Mouse (Mus musculus): Measurements from ENCODE around the gene Gng4.
"Not testable (repeated sequence)": the region's sequence is repeated elsewhere in the genome, so short reads cannot be mapped to it uniquely, and the experiment has no call there.

Gene Gng4

DNA sequence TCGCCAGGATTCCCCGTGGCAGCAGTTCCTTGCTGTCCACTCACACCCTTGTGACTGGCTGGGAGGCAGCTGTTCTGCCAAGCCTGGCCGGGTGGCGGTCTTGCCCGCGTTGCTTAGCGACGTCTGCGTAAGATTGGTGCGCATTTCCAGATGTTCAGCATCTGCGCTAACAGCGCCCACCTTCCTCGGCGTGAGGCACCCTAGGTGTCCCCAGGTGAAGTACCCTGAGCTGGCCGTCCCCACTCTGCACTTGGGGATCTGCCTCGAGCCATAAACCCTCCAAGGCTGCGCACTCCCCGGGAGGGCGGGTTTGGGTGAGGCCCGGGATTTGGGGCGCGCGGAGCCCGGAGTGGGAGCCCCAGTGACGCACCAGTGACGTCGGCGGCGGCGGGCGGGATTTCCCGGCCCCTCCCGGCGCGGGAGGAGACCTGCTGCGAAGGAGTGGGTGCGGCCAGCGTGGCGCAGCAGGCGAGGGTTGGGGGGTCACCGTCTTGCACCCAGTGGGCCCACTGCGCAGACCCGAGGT lies at the start of gene Gng4:
TSS of gene Gng4 (plus strand) at position 166 of the 526 bp plus-strand sequence.
- peak; percentile 33 to 48 for DNase-seq

- DNase-seq = no peak
Observed at GRCm38 (mm10) chr13:13739232-13739631, 44.6 kb upstream of the Gng4 start.

DNA sequence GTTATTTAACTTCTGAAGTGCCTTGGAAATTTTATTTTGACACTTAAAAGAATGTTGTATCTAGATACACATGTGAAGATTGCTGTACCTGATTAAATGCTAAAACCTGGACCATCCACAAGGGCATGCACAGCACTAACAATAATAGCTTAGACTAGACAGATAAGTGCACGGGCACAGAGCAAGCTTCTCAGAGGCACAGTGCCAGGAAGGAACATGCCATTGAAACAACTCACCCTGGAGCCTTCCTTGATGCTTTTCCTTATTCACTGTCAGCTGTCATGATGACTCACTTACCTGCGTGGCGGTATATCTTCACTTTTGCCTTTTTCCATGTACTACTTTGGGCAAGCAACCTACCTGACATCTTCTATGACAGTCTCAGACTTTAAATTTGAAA lies 37.9 kb upstream of the Gng4 start:
- no peak for DNase-seq

GRCm38 (mm10) chr13:13775778-13776494 lies 7.9 kb upstream of the Gng4 start:
- peak; percentile 24 to 32 for DNase-seq

DNA sequence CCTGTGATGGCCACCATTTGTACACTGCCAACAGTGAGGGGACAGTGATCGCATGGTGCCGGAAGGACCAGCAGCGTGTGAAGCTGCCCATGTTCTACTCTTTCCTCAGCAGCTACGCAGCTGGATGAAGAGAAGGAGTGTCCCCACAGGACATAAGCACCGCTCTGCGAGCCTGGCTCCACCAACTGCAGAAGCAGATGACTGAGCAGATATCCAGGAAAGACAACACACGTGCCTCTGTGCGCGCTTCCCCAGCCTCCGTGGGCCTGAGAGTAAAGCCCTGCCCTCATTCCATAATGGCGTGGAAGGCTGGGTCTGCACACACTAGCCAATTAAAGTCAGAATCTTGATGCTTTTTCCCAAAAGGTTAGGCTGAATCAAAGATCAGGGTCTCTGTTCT lies 6.8 kb upstream of the Gng4 start:
- peak in 1 of 2 experiments; percentile 0 for DNase-seq

- DNase-seq = no peak
Observed at GRCm38 (mm10) chr13:13777696-13778095, 6.2 kb upstream of the Gng4 start.

GRCm38 (mm10) chr13:13778837-13779458 lies 4.9 kb upstream of the Gng4 start:
- no peak for DNase-seq

- no peak for DNase-seq
Observed at GRCm38 (mm10) chr13:13780271-13780670, 3.6 kb upstream of the Gng4 start.

GRCm38 (mm10) chr13:13781026-13781425 lies 2.8 kb upstream of the Gng4 start:
- DNase-seq = no peak

DNA sequence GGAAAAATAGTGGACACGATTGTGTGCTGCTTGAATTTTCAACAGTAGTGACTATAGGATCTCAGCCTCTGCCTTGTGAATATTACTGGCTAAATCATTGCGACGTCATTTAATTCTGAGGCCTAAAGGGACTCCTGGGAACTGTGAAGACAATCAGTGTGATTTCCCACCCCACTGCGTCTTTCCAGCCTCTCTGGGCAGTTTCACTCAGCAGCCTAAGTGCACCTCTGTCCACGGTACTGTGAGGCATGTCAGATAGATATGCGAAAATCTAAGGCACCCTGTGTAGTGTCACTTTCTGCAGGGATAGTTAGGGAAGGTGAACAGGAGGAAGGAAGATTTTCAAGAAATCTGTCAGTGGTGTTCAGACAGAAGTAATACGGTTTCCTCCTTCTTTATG lies 563 bp upstream of the Gng4 start:
- no peak for DNase-seq

GRCm38 (mm10) chr13:13784420-13784936 lies 619 bp downstream of the Gng4 start:
- no peak for DNase-seq

GRCm38 (mm10) chr13:13784981-13785783 lies 1.3 kb downstream of the Gng4 start:
- DNase-seq = peak in 1 of 2 experiments; percentile 5

DNA sequence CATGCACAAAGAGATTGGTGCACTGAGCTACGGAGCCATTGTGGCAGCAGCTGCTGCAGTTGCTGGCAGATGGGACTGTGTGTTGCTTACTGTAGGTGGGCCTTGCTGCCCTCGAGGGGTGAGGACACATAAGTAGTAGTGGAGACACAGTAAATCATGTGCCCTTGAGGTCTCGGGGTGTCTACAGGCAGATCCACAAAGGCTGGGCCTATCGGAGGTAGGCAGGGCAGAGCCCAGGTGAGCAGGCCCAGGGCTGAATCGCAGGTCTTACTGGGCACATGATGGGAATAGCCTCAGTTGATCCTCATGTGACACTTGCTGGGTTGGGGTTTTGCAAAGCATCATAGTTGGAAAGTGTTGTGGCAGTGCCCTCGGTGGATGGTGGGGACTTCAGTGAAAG lies 3.1 kb downstream of the Gng4 start:
- DNase-seq = no peak

DNA sequence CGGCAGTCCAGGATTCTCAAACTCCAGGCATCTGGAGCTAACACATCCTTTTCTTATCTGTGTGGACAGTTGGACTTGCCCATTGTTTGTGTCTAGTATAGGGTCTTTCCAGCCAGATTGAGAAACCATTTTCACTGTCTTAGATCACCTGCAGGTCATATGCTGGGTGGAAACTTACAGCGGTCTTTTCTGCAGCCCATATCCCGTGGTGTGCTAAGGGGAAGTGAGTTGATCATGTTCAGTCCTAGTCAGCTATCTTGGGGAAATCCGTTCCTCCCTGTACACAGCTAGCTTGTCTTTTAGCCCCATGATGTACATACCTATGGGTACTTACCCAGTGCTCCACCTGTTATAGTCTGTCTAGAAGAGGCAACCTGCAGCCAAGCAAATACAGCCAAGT lies 4.2 kb downstream of the Gng4 start:
- DNase-seq = no peak

- DNase-seq = no peak
Observed at GRCm38 (mm10) chr13:13791981-13792380, 8.1 kb downstream of the Gng4 start.

DNA sequence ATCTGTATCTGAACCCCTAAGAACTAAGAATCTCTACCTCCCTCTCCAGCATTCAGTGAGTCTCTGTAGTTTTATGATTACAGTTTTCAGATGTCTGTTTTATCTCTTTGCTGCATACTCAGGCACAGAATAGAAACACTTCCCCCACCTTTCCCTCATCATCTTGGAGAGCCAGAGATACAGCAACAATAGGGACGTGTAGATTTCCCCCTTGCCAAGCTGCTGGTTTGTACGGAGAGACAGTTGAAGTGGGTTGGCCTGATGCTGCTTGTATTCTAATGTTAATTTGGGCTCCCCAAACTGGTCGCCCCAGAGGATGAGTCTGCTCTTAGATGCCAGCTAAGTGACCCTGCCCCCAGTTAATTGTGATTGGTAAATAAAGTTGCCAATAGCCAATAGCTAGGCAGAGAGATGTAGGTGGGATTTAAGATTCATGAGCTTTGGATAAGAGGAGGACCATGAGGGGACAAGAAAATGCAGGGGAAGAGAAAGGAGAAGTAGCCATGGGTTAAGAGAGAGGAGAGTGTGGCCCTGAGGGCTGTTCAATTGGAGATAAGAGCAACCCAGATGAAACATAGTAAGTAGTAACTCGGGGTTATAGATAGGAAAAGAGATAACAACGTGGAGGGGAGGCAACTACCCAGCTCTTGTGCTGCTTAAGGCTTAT lies 11.4 kb downstream of the Gng4 start:
- no peak for DNase-seq

- no peak for DNase-seq
Observed at GRCm38 (mm10) chr13:13796082-13796481, 12.2 kb downstream of the Gng4 start.

- not testable (repeated sequence) for DNase-seq
Observed at GRCm38 (mm10) chr13:13797816-13798215, 14.0 kb downstream of the Gng4 start.

GRCm38 (mm10) chr13:13798775-13799174 lies 14.9 kb downstream of the Gng4 start:
- DNase-seq = no peak

GRCm38 (mm10) chr13:13808337-13809132 lies 24.7 kb downstream of the Gng4 start:
- DNase-seq = no peak

GRCm38 (mm10) chr13:13810885-13811284 lies 27.0 kb downstream of the Gng4 start:
- no peak for DNase-seq

DNA sequence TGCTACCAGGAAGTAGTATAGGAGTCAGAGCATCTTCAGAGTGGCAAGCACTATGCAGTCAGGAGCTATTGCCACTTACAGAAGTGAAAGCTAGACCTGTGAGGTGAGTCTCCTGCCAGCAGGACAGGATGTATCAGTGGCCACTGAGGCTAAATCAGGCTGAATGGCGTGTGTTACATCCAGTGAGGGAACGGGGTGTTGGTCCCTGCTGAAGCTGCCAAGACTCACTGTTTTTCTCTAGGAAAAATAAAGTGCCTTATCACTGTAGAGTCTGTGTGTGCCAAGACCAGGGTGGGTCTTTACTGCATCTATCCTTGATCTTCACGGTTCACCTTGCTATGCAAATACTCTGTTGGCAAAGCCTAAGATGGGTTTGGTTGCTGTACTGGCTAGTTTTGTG lies 34.8 kb downstream of the Gng4 start:
- no peak for DNase-seq

All from lung, adult 18-20 months (tissue).